Mouse (Mus musculus): ENCODE data around the gene Hipk2. TPM values are rescaled to one million over a fixed set of nuclear protein-coding genes. Genes with fewer than 3 reads are reported as not detected.

Hipk2 gene
- polyA plus RNA-seq, 1 experiment, result 34.3 TPM

GRCm38 (mm10) chr6:38882728-38883171 is 6.8 kb upstream of the Hipk2 start:
- Histone ChIP-seq H3K27me3 (ENCODE audit: control insufficient read depth, insufficient read depth, low read length) (no peaks in the 10 kb centered on the region), H3K27ac (ENCODE audit: insufficient read depth, low read length) (no peak overlapping the region), H3K4me3 (replicated peaks; ENCODE audit: insufficient read depth, low read depth, low read length) (no peak overlapping the region), H3K4me1 (ENCODE audit: control insufficient read depth, insufficient read depth, low read length) (peaks cover 10% of the 10 kb centered on the region)
- TF ChIP-seq POLR2A (IDR thresholded peaks at IDR 0.05; ENCODE audit: borderline replicate concordance, insufficient read depth, low read length) (no peak), CTCF (IDR thresholded peaks at IDR 0.05; ENCODE audit: borderline replicate concordance, insufficient read depth, low read depth, low read length) (no peak)
- WGBS, result 11% methylated on average over 6 of the region's 6 CpGs
- DNase-seq, result peak; percentile 58 to 80

- Histone ChIP-seq H3K27me3 (ENCODE audit: control insufficient read depth, insufficient read depth, low read length) (no peaks in the 10 kb centered on the region), H3K4me3 (replicated peaks; ENCODE audit: insufficient read depth, low read depth, low read length) (no peak overlapping the region), H3K4me1 (ENCODE audit: control insufficient read depth, insufficient read depth, low read length) (peaks cover 10% of the 10 kb centered on the region), H3K27ac (ENCODE audit: insufficient read depth, low read length) (no peak overlapping the region)
- WGBS, result 74% methylated on average over 6 of the region's 6 CpGs
- no peak for DNase-seq
- TF ChIP-seq CTCF (IDR thresholded peaks at IDR 0.05; ENCODE audit: borderline replicate concordance, insufficient read depth, low read depth, low read length), result no peak
- TF ChIP-seq POLR2A (IDR thresholded peaks at IDR 0.05; ENCODE audit: borderline replicate concordance, insufficient read depth, low read length), result no peak
Measured at GRCm38 (mm10) chr6:38881975-38882374, 6.0 kb upstream of the Hipk2 start.

GRCm38 (mm10) chr6:38881468-38881867 is 5.5 kb upstream of the Hipk2 start:
- WGBS, result 95% methylated on average over 2 of the region's 2 CpGs

GRCm38 (mm10) chr6:38877674-38878073 is 1.7 kb upstream of the Hipk2 start:
- WGBS, result 96% methylated on average over 2 of the region's 2 CpGs
- Histone ChIP-seq H3K4me3 (replicated peaks; ENCODE audit: insufficient read depth, low read depth, low read length) (no peak overlapping the region), H3K4me1 (ENCODE audit: control insufficient read depth, insufficient read depth, low read length) (peaks cover 3% of the 10 kb centered on the region), H3K27me3 (ENCODE audit: control insufficient read depth, insufficient read depth, low read length) (no peaks in the 10 kb centered on the region), H3K27ac (ENCODE audit: insufficient read depth, low read length) (no peak overlapping the region)
- TF ChIP-seq POLR2A (IDR thresholded peaks at IDR 0.05; ENCODE audit: borderline replicate concordance, insufficient read depth, low read length), result no peak
- no peak for TF ChIP-seq CTCF (IDR thresholded peaks at IDR 0.05; ENCODE audit: borderline replicate concordance, insufficient read depth, low read depth, low read length)
- no peak for DNase-seq

More at GRCm38 (mm10) chr6:38881468-38881867, 5.5 kb upstream of the Hipk2 start:
- H3K4me3 ChIP-seq (replicated peaks; ENCODE audit: insufficient read depth, low read depth, low read length), result no peak overlapping the region
- no peak for DNase-seq
- TF ChIP-seq POLR2A (IDR thresholded peaks at IDR 0.05; ENCODE audit: borderline replicate concordance, insufficient read depth, low read length), result no peak
- no peak for TF ChIP-seq CTCF (IDR thresholded peaks at IDR 0.05; ENCODE audit: borderline replicate concordance, insufficient read depth, low read depth, low read length)
- no peaks in the 10 kb centered on the region for H3K27me3 ChIP-seq (ENCODE audit: control insufficient read depth, insufficient read depth, low read length)
- H3K4me1 ChIP-seq (ENCODE audit: control insufficient read depth, insufficient read depth, low read length), result peaks cover 10% of the 10 kb centered on the region
- no peak overlapping the region for H3K27ac ChIP-seq (ENCODE audit: insufficient read depth, low read length)

GRCm38 (mm10) chr6:38875258-38876070 is 501 bp downstream of the Hipk2 start, which contains the start of gene Tbxas1:
TSS of gene Tbxas1 (plus strand) at chr6:38875404.
- no peak for TF ChIP-seq POLR2A (IDR thresholded peaks at IDR 0.05; ENCODE audit: borderline replicate concordance, insufficient read depth, low read length)
- TF ChIP-seq CTCF (IDR thresholded peaks at IDR 0.05; ENCODE audit: borderline replicate concordance, insufficient read depth, low read depth, low read length), result no peak
- DNase-seq, result peak; percentile 54 to 57
- H3K27me3 ChIP-seq (ENCODE audit: control insufficient read depth, insufficient read depth, low read length), result no peaks in the 10 kb centered on the region
- H3K27ac ChIP-seq (ENCODE audit: insufficient read depth, low read length), result peak within 1 kb of the TSS; percentile 24; the same call in 1 of the 2 replicates
- H3K4me3 ChIP-seq (replicated peaks; ENCODE audit: insufficient read depth, low read depth, low read length), result peak within 1 kb of the TSS; percentile 65
- no peaks in the 10 kb centered on the region for H3K4me1 ChIP-seq (ENCODE audit: control insufficient read depth, insufficient read depth, low read length)
- 2% methylated on average over 77 of the region's 77 CpGs for WGBS

- H3K27me3 ChIP-seq (ENCODE audit: control insufficient read depth, insufficient read depth, low read length), result no peaks in the 10 kb centered on the region
- H3K27ac ChIP-seq (ENCODE audit: insufficient read depth, low read length), result no peak overlapping the region
- no peak for TF ChIP-seq CTCF (IDR thresholded peaks at IDR 0.05; ENCODE audit: borderline replicate concordance, insufficient read depth, low read depth, low read length)
- no peak for TF ChIP-seq POLR2A (IDR thresholded peaks at IDR 0.05; ENCODE audit: borderline replicate concordance, insufficient read depth, low read length)
- DNase-seq, result peak; percentile 22 to 43
- H3K4me1 ChIP-seq (ENCODE audit: control insufficient read depth, insufficient read depth, low read length), result no peaks in the 10 kb centered on the region
- H3K4me3 ChIP-seq (replicated peaks; ENCODE audit: insufficient read depth, low read depth, low read length), result peak overlapping the region; percentile 65
- WGBS, result 1% methylated on average over 23 of the region's 23 CpGs
Measured at GRCm38 (mm10) chr6:38874565-38875257, 1.3 kb downstream of the Hipk2 start.

- peak; percentile 28; the same call in 1 of the 2 replicates for TF ChIP-seq CTCF (IDR thresholded peaks at IDR 0.05; ENCODE audit: borderline replicate concordance, insufficient read depth, low read depth, low read length)
- no peak for TF ChIP-seq POLR2A (IDR thresholded peaks at IDR 0.05; ENCODE audit: borderline replicate concordance, insufficient read depth, low read length)
- 1% methylated on average over 8 of the region's 8 CpGs for WGBS
- H3K4me3 ChIP-seq (replicated peaks; ENCODE audit: insufficient read depth, low read depth, low read length), result peak overlapping the region; percentile 84
- no peaks in the 10 kb centered on the region for H3K4me1 ChIP-seq (ENCODE audit: control insufficient read depth, insufficient read depth, low read length)
- DNase-seq, result peak; percentile 60 to 64
- H3K27ac ChIP-seq (ENCODE audit: insufficient read depth, low read length), result no peak overlapping the region; the same call in 1 of the 2 replicates
- H3K27me3 ChIP-seq (ENCODE audit: control insufficient read depth, insufficient read depth, low read length), result no peaks in the 10 kb centered on the region
Measured at GRCm38 (mm10) chr6:38874035-38874434, 1.9 kb downstream of the Hipk2 start.

Data from cerebellum, adult 2 months (tissue).